Mouse (Mus musculus): Measurements from ENCODE around the gene Ptger4.

DNA sequence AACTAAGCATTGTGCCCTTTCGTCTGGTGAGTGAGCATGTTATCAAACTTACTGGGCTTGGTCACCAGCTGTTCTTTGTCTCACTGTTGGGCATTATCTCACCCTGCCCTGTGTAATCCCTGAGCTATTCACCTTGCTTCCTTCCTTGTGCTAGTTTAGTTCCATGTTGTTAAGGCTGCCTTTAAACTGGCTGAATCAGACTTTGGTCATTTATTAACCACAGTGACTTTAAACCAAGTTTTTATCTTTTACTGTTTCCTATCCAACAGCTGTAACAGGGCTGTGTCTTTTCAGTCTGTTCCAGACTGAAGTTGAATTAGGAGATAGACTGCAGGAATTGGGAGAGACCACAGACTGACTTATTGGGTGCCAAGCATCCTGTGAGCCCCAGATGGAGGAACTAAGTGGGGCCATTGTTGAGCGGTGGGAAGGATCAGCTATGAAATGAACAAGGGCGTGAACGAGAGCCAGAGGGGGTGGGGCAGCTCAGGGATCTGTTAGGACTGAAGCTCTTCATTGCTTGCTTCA, 47.9 kb downstream of the Ptger4 start:
- TF ChIP-seq MAZ (IDR thresholded peaks at IDR 0.05; ENCODE audit: low read depth, low read length), result no peak
- no peak for TF ChIP-seq RCOR1 (conservative IDR thresholded peaks at IDR 0.05; ENCODE audit: low read depth, low read length)
- TF ChIP-seq CTCF (conservative IDR thresholded peaks at IDR 0.05 in 1 of 2, IDR thresholded peaks at IDR 0.05 in 1 of 2; ENCODE audit: low read depth in 2 of 2, low read length in 2 of 2), result no peak
- TF ChIP-seq GABPA (IDR thresholded peaks at IDR 0.05; ENCODE audit: insufficient replicate concordance, low read depth, low read length), result no peak
